Mouse (Mus musculus) kidney, embryonic 16.5 days (tissue): ENCODE measurements around the gene 9230112D13Rik. TPM values are rescaled to one million over a fixed set of nuclear protein-coding genes. Genes with fewer than 3 reads are reported as not detected.

Experiments
- ATAC-seq: fragments of 200-750 bp; cut with Nextera tagmentation; 2 replicates; pipeline ENCODE4 v1.8.0; 2017; ENCODE audit warnings: moderate TSS enrichment; ENCODE audit not compliant: low FRiP score, low TSS enrichment
- H3K27ac ChIP-seq: fragments of 300-500 bp; sonication (generic); 2 replicates; pipeline ENCODE4 v1.5.1; 2014; ENCODE audit warnings: low read length
- H3K27me3 ChIP-seq: fragments of 300-500 bp; sonication (generic); 2 replicates; pipeline ENCODE4 v1.6.1; 2014; ENCODE audit warnings: low read length, control low read depth, mixed read lengths; ENCODE audit not compliant: insufficient read depth
- H3K36me3 ChIP-seq: fragments of 300-500 bp; sonication (generic); 2 replicates; pipeline ENCODE4 v1.6.1; 2014; ENCODE audit warnings: low read length, control low read depth, mixed read lengths; ENCODE audit not compliant: insufficient read depth
- H3K4me1 ChIP-seq: fragments of 300-500 bp; sonication (generic); 2 replicates; pipeline ENCODE4 v1.6.1; 2014; ENCODE audit warnings: low read length, control low read depth, mixed read lengths; ENCODE audit not compliant: insufficient read depth
- H3K4me2 ChIP-seq: fragments of 300-500 bp; sonication (generic); replicated peaks from 2 replicates; pipeline ENCODE4 v1.6.1; 2014; ENCODE audit warnings: low read depth, low read length
- H3K4me3 ChIP-seq: fragments of 300-500 bp; sonication (generic); 2 replicates; pipeline ENCODE4 v1.5.1; 2014; ENCODE audit warnings: mild to moderate bottlenecking, low read length
- H3K9ac ChIP-seq: fragments of 300-500 bp; sonication (generic); replicated peaks from 2 replicates; pipeline ENCODE4 v1.6.1; 2014; ENCODE audit warnings: low read length
- H3K9me3 ChIP-seq: fragments of 300-500 bp; sonication (generic); 2 replicates; pipeline ENCODE4 v1.6.1; 2016; ENCODE audit warnings: low read length, control low read depth
- WGBS: fragments of 180-500 bp; shearing (Covaris S2); extraction: QIAGEN DNeasy Blood & Tissue Kit; methylation state at CpG from one replicate; pipeline ENCODE4 v1.1.7; 2014; 5-methylcytosine and 5-hydroxymethylcytosine counted together
- polyA plus RNA-seq: library from polyadenylated mRNA; unstranded; fragments of >200 nt; fragmentation: Nextera tagmentation; extraction: Ambion mirVana; gene quantifications from 2 replicates; pipeline ENCODE4 v1.2.1, GENCODE M21; 2015

The 9230112D13Rik gene
- polyA plus RNA-seq, 1 experiment from 2014 or later = not detected

DNA sequence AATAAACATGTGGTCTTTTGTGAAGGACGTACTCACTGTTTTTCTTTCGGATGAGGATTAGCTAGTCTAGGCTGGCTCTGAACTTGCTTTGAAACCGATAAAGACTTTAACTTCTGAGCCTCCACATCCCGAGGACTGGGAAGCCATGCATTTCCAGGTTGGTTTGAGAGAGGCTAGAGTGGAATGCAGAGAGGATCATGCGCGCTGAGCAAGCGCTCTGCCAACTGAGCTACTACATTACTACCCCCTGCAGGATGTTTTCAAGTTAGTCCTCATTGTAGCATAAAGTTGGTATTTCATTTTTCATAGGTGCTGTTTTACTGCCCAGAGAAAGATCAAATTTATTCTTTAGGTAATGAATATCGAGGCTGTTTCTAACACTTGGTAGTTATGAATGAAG, 36.4 kb downstream of the 9230112D13Rik start:
- 64% methylated on average over 8 of the region's 8 CpGs for WGBS
- H3K9me3 ChIP-seq = no peaks in the 10 kb centered on the region

DNA sequence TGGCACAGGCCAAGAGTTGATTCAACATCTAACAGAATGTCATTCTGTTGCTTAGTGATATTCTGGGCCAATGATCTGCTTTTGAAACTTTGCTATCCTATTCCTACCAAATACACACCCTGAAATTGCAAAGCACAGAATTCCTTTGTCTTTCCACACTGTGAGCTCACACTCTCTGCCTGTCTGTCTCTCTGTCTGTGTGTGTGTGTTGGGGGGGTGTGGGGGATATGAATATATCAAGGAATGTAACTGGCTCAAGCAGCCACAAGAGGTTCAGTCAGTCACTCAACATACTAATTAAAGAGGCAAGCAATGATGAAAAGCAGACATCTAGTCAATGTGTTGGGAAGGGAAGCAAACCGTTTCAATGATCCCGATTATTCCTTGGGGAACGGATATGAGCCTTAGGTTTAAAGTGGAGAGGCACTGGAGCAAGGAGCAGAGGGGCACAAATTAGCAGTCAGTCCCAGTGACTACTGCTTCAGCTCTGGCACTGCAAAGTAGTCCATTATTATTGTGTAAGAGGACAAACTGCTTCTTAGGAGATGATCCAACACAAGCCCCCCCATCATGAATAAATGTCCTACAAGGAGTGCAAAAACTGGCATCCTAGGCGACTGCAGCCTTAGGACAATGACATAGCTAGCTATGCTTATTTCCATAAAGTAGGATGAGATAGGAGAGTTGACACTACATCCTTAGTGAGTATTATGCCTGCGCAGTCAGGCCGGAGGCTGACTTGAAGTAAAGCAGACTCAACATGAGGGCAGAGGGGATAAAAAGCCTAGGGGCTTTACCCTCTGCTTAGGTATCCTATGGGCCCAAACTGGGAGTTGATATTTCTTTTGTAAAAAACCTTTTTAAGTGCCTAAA, 38.9 kb downstream of the 9230112D13Rik start:
- Histone ChIP-seq H3K4me3 (no peak overlapping the region), H3K4me1 (peaks cover 18% of the 10 kb centered on the region; the same call in 1 of the 2 replicates), H3K9me3 (no peaks in the 10 kb centered on the region), H3K27ac (no peak overlapping the region), H3K9ac (no peak overlapping the region), H3K27me3 (no peaks in the 10 kb centered on the region), H3K36me3 (no peaks in the 10 kb centered on the region), H3K4me2 (no peak overlapping the region)
- no peak for ATAC-seq
- 67% methylated on average over 6 of the region's 6 CpGs for WGBS

More for the DNA sequence above, 36.4 kb downstream of the 9230112D13Rik start:
- Histone ChIP-seq H3K36me3 (no peaks in the 10 kb centered on the region), H3K4me1 (peaks cover 30% of the 10 kb centered on the region), H3K27ac (no peak overlapping the region), H3K9ac (no peak overlapping the region), H3K4me2 (no peak overlapping the region), H3K4me3 (no peak overlapping the region), H3K27me3 (no peaks in the 10 kb centered on the region)
- ATAC-seq = no peak

DNA sequence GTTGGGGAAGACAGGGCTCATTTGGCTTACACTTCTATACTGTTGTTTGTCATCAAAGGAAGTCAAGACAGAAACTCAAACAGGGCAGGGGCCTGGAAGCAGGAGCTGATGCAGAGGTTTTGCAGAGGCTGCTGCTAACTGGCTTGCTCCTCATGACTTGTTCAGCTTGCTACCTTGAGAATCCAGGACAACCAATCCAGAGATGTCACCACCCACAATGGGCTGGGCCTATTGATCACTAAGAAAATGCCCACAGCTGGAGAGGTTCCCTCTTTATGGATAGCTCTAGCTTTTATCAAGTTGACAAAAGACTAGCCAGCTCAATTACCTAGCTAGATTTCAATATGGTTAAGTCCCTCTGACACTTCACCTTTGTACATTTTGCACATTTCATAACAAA, 51.0 kb downstream of the 9230112D13Rik start:
- Histone ChIP-seq H3K4me3 (no peak overlapping the region), H3K27me3 (no peaks in the 10 kb centered on the region), H3K9ac (no peak overlapping the region), H3K36me3 (no peaks in the 10 kb centered on the region), H3K4me2 (no peak overlapping the region), H3K9me3 (no peaks in the 10 kb centered on the region), H3K27ac (no peak overlapping the region), H3K4me1 (0 out of 2 replicates have a peak, but pooled peaks cover 6% of the 10 kb centered on the region)
- ATAC-seq = no peak

DNA sequence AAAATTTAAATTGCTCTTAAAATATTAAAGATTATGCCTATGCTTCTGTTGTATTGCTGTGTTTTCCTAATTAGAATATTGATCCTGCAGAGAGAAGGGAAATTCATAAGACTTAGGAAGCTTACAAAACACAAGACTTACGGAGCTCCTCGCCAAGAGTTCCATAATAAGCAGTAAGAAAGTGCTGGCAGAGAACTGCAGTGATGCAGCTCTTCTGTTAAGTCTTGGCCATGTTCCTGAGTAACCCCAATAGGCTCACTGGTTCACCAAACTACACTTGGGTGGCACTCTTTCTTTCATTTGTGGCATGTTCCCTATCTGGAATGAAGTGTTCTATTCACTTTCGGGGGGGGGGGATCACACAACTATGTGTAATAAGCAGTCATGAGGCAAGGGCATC, 56.3 kb downstream of the 9230112D13Rik start:
- Histone ChIP-seq H3K36me3 (no peaks in the 10 kb centered on the region), H3K27ac (no peak overlapping the region), H3K27me3 (no peaks in the 10 kb centered on the region), H3K4me1 (no peaks in the 10 kb centered on the region), H3K9ac (no peak overlapping the region), H3K4me2 (no peak overlapping the region), H3K4me3 (no peak overlapping the region), H3K9me3 (no peaks in the 10 kb centered on the region)
- WGBS = 70% methylated on average over 3 of the region's 3 CpGs
- ATAC-seq = no peak

Other genes starting within 250 kb of the 9230112D13Rik start
- gene Shld2, start 212.3 kb downstream of the 9230112D13Rik start, polyA plus RNA-seq = 9.9 and 10.0 TPM in 2 replicates
- 114 and 116 TPM in 2 replicates for gene Glud1, start 212.1 kb downstream of the 9230112D13Rik start, polyA plus RNA-seq
- gene Fam25c, start 167.4 kb downstream of the 9230112D13Rik start, polyA plus RNA-seq = 0.86 and 1.1 TPM in 2 replicates
- 7.0 and 9.0 TPM in 2 replicates for gene Sncg, start 148.0 kb downstream of the 9230112D13Rik start, polyA plus RNA-seq
- gene Mmrn2, start 147.3 kb downstream of the 9230112D13Rik start, polyA plus RNA-seq = 19.0 and 20.9 TPM in 2 replicates
- 24.9 and 38.5 TPM in 2 replicates for gene Bmpr1a, start 19.5 kb downstream of the 9230112D13Rik start, polyA plus RNA-seq
- gene Ldb3, start 65.9 kb upstream of the 9230112D13Rik start, polyA plus RNA-seq = 2.2 and 2.3 TPM in 2 replicates
- 0.39 and 0.51 TPM in 2 replicates for gene Opn4, start 77.3 kb upstream of the 9230112D13Rik start, polyA plus RNA-seq
- gene Wapl, start 151.1 kb upstream of the 9230112D13Rik start, polyA plus RNA-seq = 20.8 and 23.8 TPM in 2 replicates